Mouse (Mus musculus): ENCODE results near the gene Pdgfd. TPM values are rescaled to one million over a fixed set of nuclear protein-coding genes. Genes with fewer than 3 reads are reported as not detected.
A peak's percentile ranks its signal among the peaks of the same experiment; 100 is the strongest.
"Not testable (repeated sequence)": the region's sequence is repeated elsewhere in the genome, so short reads cannot be mapped to it uniquely, and the experiment has no call there.

The Pdgfd gene
- total RNA-seq (2021) = 1 to 10 TPM; 1.5 to 1.6 TPM

- intact Hi-C loops (cut with DNase I) = no loop called here
- peak; percentile 57 for DNase-seq
These were observed at the start of gene Pdgfd for GRCm38 (mm10) chr9:6168391-6169037. Gene Pdgfd (plus strand): TSS chr9:6168584.

- intact Hi-C loops (cut with DNase I) = no loop called here
- no peak for DNase-seq
These were observed 651 bp downstream of the Pdgfd start for GRCm38 (mm10) chr9:6169038-6169431.

- intact Hi-C loops (cut with DNase I) = no loop called here
- DNase-seq = no peak
These were observed 2.6 kb downstream of the Pdgfd start for GRCm38 (mm10) chr9:6170962-6171361.

GRCm38 (mm10) chr9:6173276-6173675, 4.9 kb downstream of the Pdgfd start:
- DNase-seq = no peak
- intact Hi-C loops (cut with DNase I) = no loop called here

GRCm38 (mm10) chr9:6175731-6176130, 7.3 kb downstream of the Pdgfd start:
- intact Hi-C loops (cut with DNase I) = no loop called here

GRCm38 (mm10) chr9:6182307-6182923, 14.0 kb downstream of the Pdgfd start:
- intact Hi-C loops (cut with DNase I) = no loop called here
- no peak for DNase-seq

More at GRCm38 (mm10) chr9:6175731-6176130, 7.3 kb downstream of the Pdgfd start:
- DNase-seq = no peak

GRCm38 (mm10) chr9:6187955-6188354, 19.6 kb downstream of the Pdgfd start:
- intact Hi-C loops (cut with DNase I) = no loop called here
- DNase-seq = no peak

- intact Hi-C loops (cut with DNase I) = no loop called here
- DNase-seq = no peak
These were observed 25.0 kb downstream of the Pdgfd start for GRCm38 (mm10) chr9:6193352-6193751.

GRCm38 (mm10) chr9:6212862-6213261, 44.5 kb downstream of the Pdgfd start:
- intact Hi-C loops (cut with DNase I) = no loop called here
- DNase-seq = no peak

- intact Hi-C loops (cut with DNase I) = no loop called here
- no peak for DNase-seq
These were observed 49.1 kb downstream of the Pdgfd start for GRCm38 (mm10) chr9:6217505-6217904.

GRCm38 (mm10) chr9:6235982-6236381, 67.6 kb downstream of the Pdgfd start:
- intact Hi-C loops (cut with DNase I); DNase-seq: not testable (repeated sequence)

GRCm38 (mm10) chr9:6250320-6250719, 81.9 kb downstream of the Pdgfd start:
- intact Hi-C loops (cut with DNase I) = no loop called here
- DNase-seq = no peak

- no peak for DNase-seq
- intact Hi-C loops (cut with DNase I) = no loop called here
These were observed 83.6 kb downstream of the Pdgfd start for GRCm38 (mm10) chr9:6251990-6252389.

- DNase-seq = no peak
- intact Hi-C loops (cut with DNase I) = no loop called here
These were observed 88.7 kb downstream of the Pdgfd start for GRCm38 (mm10) chr9:6257072-6257471.

GRCm38 (mm10) chr9:6264820-6265219, 96.4 kb downstream of the Pdgfd start:
- DNase-seq = no peak
- intact Hi-C loops (cut with DNase I) = no loop called here

- DNase-seq = no peak
- intact Hi-C loops (cut with DNase I) = no loop called here
These were observed 101.5 kb downstream of the Pdgfd start, which contains the start of gene Ddi1 for GRCm38 (mm10) chr9:6269796-6270280. Gene Ddi1 (minus strand): TSS chr9:6269846.

- DNase-seq = no peak
- intact Hi-C loops (cut with DNase I) = no loop called here
These were observed 108.0 kb downstream of the Pdgfd start for GRCm38 (mm10) chr9:6276395-6276794.

- DNase-seq = no peak
- intact Hi-C loops (cut with DNase I) = no loop called here
These were observed 109.1 kb downstream of the Pdgfd start for GRCm38 (mm10) chr9:6277526-6277925.

GRCm38 (mm10) chr9:6286770-6287169, 118.4 kb downstream of the Pdgfd start:
- intact Hi-C loops (cut with DNase I) = no loop called here
- DNase-seq = no peak

GRCm38 (mm10) chr9:6289211-6289696, 120.9 kb downstream of the Pdgfd start:
- intact Hi-C loops (cut with DNase I) = no loop called here
- DNase-seq = no peak

GRCm38 (mm10) chr9:6298547-6298946, 130.2 kb downstream of the Pdgfd start:
- intact Hi-C loops (cut with DNase I) = no loop called here
- DNase-seq = no peak

GRCm38 (mm10) chr9:6302050-6302449, 133.7 kb downstream of the Pdgfd start:
- intact Hi-C loops (cut with DNase I) = no loop called here
- DNase-seq = no peak

Data from left cerebral cortex, postnatal 4 days (tissue).